Mouse (Mus musculus): Measurements from ENCODE around the gene Rpl39. TPM values are rescaled to one million over a fixed set of nuclear protein-coding genes. Genes with fewer than 3 reads are reported as not detected.
A peak's percentile ranks its signal among the peaks of the same experiment; 100 is the strongest.

Gene Rpl39
- total RNA-seq, 1 experiment from 2014 or later: 1,501 TPM

DNA sequence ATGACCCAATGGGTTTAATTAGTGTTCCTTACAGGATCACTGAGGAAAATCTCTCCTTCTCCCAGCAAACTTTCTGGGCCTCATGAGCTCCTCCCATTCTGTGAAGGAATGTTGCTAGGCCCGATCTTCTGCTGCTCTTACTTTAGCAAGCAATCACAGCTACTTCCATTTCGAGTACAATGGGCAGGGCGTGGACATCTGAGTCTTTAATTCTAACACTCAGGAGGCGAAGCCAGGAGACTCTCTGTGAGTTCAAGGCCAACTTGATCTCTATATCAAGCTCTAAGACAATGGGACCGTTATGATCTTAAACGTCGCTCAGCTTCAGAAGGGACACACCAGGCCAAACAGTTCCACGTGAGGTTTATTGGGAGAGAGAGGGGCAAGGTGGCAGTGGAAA, 8.6 kb downstream of the Rpl39 start:
- ATAC-seq (replicated peaks; ENCODE audit: insufficient number of reproducible peaks, low FRiP score, low TSS enrichment, poor library complexity, severe bottlenecking): no peak

DNA sequence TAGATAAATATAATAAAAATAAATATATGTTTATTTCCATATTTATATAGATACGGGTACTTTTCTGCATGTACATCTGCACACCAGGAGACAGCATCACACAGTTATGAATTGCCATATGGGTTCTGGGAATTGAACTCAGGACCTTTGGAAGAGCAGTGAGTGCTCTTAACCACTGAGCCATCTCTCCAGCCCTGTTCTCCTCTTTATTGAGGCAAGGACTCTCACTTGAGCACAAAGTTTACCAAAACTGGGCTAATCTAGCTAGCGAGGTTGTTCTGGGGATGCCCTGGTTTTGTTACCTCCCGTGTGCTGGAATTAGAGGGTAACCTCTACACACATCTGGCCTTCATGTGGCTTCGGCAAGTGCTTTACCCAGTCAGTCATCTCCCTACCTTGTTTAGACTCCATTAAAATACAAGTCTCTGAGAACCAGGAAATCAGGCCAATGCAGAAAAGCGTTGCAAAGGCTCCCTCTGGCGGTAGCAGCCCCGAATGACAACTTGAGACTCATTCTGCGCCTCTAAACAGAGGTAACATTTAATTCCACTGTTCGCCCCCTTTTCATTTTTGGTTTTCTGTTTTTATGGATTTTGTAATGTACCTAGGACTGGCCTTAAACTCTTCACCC, 10.8 kb downstream of the Rpl39 start:
- peak; percentile 76 for ATAC-seq (replicated peaks; ENCODE audit: insufficient number of reproducible peaks, low FRiP score, low TSS enrichment, poor library complexity, severe bottlenecking)

DNA sequence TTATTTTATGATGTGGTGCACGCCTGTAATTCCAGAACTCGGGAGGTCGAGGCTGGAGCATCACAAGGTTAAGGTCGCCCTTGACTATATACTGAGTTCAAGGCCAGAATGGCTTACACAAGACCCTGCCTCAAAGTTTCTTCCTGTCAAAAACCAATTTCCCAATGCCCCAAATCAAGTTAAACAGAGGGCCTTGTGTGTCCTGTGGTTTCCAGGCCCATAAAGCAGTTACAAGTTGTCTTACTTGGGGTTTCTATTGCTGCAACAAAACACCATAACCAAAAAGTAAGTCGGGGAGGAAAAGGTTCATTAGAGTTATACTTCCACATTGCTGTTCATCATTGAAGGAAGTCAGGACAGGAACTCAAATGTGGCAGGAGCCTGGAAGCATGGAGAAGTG, 16.4 kb downstream of the Rpl39 start:
- no peak for ATAC-seq (replicated peaks; ENCODE audit: insufficient number of reproducible peaks, low FRiP score, low TSS enrichment, poor library complexity, severe bottlenecking)

DNA sequence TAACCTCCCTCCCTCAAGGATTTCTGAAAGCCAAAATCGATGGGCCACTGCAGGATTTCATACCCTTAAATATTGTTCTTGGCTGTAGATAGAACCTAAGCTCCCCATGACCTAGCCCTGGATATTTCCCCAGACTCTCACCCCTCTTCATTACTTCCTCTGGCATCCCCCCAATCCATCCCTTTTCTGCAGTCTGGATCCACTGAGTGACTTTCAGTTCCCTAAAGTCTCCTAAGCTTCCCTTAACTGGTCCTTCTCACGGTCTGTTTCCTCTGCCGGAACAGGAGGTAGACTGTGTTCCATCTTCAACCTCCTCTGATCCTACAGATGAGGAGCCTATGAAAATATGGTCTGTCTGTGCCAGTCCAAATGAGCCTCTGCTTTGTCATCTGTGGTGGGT, 17.9 kb downstream of the Rpl39 start:
- ATAC-seq (replicated peaks; ENCODE audit: insufficient number of reproducible peaks, low FRiP score, low TSS enrichment, poor library complexity, severe bottlenecking): peak; percentile 80

GRCm38 (mm10) chrX:37063902-37064301, 21.3 kb downstream of the Rpl39 start:
- 0 out of 2 replicates have a peak, but pooled peaks have one; percentile 53 for ATAC-seq (replicated peaks; ENCODE audit: insufficient number of reproducible peaks, low FRiP score, low TSS enrichment, poor library complexity, severe bottlenecking)

GRCm38 (mm10) chrX:37048890-37049823, 36.0 kb downstream of the Rpl39 start:
- no peak for ATAC-seq (replicated peaks; ENCODE audit: insufficient number of reproducible peaks, low FRiP score, low TSS enrichment, poor library complexity, severe bottlenecking)

DNA sequence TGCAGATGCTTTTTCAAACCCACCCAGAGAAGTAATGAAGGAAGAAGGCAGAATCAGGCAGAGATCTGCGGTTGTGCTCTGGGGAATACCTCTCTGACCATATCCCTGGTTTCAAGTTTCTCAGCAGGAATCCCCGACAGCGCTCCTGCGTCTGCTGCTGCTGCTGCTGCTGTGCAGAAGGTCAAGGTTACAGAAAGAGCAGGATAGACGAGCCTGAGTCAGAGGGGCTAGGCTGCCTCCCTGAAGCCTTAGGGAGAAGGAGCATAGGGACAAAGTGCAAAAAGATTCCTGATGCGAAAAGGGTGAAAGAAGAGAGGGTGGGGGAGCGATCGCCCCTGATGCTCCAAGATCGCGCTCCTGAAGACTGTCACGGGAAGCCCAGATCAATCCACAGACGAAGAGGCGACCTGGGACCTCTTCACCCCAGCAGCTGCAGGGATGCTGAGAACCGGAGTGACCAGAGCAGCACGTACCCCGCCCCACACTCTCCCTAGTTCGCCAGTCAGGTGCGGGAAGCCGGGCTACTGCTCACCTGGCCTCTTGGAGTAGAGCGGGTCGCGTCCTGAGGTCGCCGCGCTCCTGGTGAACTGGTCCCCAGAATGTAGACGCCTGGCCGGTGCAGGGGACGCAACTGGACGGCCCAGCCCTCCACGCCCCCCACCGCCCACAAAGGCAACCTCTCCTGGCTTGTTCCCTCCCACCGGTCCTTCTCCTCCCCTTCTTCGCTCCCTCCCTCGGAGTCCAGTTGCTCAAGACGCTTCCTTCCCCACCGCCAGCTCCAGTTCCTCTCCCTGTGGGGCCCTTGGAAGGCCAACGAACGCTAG, 36.9 kb downstream of the Rpl39 start, which contains the start of gene Sowahd:
TSS of gene Sowahd (plus strand) at position 780 of the 824 bp plus-strand sequence.
- no peak for ATAC-seq (replicated peaks; ENCODE audit: insufficient number of reproducible peaks, low FRiP score, low TSS enrichment, poor library complexity, severe bottlenecking)

GRCm38 (mm10) chrX:37042726-37043125, 42.5 kb downstream of the Rpl39 start:
- no peak for ATAC-seq (replicated peaks; ENCODE audit: insufficient number of reproducible peaks, low FRiP score, low TSS enrichment, poor library complexity, severe bottlenecking)

Other genes starting within 250 kb of the Rpl39 start
- 21.9 to 37.5 TPM (median 22.4 TPM) in 3 replicates for gene Ube2a, start 211.5 kb downstream of the Rpl39 start, total RNA-seq (2017)
- gene C330007P06Rik, start 211.3 kb downstream of the Rpl39 start, total RNA-seq (2017): 62.8 to 68.6 TPM (median 66.6 TPM) in 3 replicates
- gene Nkrf, start 182.5 kb downstream of the Rpl39 start, total RNA-seq (2017): 2.1 to 7.4 TPM (median 5.8 TPM) in 3 replicates
- 75.3 to 123 TPM (median 87.1 TPM) in 3 replicates for gene Sept6, start 93.6 kb downstream of the Rpl39 start, total RNA-seq (2017)
- not detected in 3 replicates for gene Sowahd, start 36.6 kb downstream of the Rpl39 start, total RNA-seq (2017)
- 27.2 to 44.4 TPM (median 41.0 TPM) in 3 replicates for gene Upf3b, start 24.9 kb upstream of the Rpl39 start, total RNA-seq (2017)
- gene Nkap, start 41.4 kb upstream of the Rpl39 start, total RNA-seq (2017): 31.6 to 37.5 TPM (median 35.5 TPM) in 3 replicates
- not detected in 3 replicates for gene Akap14, start 83.4 kb upstream of the Rpl39 start, total RNA-seq (2017)
- gene Ndufa1, start 105.8 kb upstream of the Rpl39 start, total RNA-seq (2017): 127 to 140 TPM (median 128 TPM) in 3 replicates
- gene Rnf113a1, start 105.8 kb upstream of the Rpl39 start, total RNA-seq (2017): 0.29 to 2.1 TPM (median 2.0 TPM) in 3 replicates
- gene Gm9, start 125.6 kb upstream of the Rpl39 start, total RNA-seq (2017): not detected in 3 replicates
- gene Rhox1, start 136.9 kb upstream of the Rpl39 start, total RNA-seq (2017): not detected in 3 replicates
- gene Rhox2a, start 159.6 kb upstream of the Rpl39 start, total RNA-seq (2017): not detected in 3 replicates
- not detected in 3 replicates for gene Rhox3a, start 164.5 kb upstream of the Rpl39 start, total RNA-seq (2017)
- gene Rhox4a, start 179.9 kb upstream of the Rpl39 start, total RNA-seq (2017): not detected in 3 replicates

All from monocyte, adult 5-6 weeks (primary cell).